Mouse (Mus musculus) layer of hippocampus, adult 11-12 months (tissue): ENCODE results near the gene Tmem30c.

Experiments
- DNase-seq: peaks from one replicate; pipeline ENCODE4 v3.0.0; 2022; ENCODE audit warnings: low spot score

Tmem30c gene

DNA sequence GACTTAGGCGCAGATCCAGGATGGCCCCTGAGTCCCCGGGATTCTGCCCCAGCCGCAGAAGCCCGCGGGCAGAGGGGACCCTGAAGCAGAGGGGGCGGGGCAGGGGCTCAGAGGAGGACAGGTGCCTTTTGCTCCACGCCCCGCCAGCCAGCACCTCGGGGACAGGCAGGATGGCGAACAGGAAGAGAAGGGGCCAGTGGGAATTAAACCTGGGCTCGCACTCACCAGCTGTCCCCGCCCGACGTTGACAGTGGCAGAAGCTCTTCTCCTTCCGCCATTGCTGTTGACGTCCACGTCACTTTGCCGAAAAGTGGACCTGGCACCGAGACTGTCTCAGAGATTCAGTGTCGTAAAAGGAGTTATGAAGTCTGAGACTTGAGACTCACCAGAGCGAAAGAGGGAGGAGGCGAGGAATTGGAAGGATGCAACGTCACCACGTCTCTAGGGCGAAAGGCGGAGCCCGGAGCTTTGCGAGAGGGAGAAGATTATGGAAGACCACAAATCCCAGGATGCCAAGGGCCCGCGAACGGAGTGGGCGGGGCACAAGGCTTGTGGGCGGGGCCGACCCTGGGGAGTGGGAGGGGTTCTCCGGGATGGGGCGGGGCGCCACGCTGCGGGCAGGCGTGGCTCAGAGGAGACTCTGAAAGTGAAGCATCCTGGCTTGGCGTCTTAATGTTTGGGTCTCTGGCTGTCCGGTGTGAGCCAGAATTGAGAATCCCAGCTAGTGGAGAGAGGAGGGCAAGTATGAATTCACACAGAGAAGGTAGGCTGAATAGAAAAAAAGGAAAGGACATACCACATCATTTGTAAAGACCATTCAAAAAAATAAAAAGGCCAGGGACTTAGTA lies 61.4 kb downstream of the Tmem30c start, which contains the start of gene Tbc1d23:
Gene Tbc1d23 (minus strand): TSS at position 416 of the 848 bp plus-strand sequence.
- peak; percentile 97 for DNase-seq

DNA sequence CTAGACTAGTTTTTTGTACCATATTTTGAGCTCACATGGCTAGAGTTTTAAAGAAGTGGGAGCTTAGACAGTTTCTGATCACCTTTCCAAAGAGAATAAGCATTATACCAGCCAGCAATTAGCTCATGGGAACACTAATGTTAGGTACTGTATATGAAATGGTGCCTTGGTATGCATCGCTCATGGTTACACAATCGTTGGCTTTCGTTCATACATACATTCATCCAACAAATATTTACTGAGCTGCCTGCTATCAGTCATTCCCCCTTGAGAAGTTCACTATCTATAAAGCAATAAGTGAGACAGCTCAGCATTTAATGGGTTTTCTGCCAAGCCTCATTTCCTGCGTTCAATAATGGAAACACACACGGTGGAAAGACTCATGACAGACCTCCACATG lies 66.2 kb downstream of the Tmem30c start:
- DNase-seq: no peak

DNA sequence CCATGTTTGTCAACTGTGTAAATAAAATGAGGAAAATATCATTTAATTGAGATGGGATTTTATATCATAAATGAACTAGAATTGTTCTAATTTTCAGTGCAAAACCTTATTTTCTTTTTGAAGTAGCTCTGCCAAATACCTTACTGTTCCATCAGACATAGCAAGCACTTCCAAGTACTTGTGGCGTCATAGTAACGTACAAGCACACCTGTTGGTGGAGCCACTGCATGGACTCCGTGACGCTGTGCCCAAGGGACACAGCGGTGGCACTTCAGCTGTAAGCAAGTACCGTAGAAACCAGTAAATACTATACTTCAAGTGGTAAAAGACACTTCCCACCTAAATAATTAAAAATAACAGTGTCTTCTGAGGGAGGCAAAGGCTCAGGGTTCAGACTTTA lies 72.3 kb downstream of the Tmem30c start:
- DNase-seq: no peak
